Mouse (Mus musculus) urinary bladder, postnatal 4 days (tissue): ENCODE results near the gene Nenf.

Experiments used
- DNase-seq, 2 experiments: peaks; one replicate each; pipeline ENCODE4 v3.0.0; 2021 to 2022; ENCODE audit warnings: low spot score in 2 of 2

The Nenf gene

DNA sequence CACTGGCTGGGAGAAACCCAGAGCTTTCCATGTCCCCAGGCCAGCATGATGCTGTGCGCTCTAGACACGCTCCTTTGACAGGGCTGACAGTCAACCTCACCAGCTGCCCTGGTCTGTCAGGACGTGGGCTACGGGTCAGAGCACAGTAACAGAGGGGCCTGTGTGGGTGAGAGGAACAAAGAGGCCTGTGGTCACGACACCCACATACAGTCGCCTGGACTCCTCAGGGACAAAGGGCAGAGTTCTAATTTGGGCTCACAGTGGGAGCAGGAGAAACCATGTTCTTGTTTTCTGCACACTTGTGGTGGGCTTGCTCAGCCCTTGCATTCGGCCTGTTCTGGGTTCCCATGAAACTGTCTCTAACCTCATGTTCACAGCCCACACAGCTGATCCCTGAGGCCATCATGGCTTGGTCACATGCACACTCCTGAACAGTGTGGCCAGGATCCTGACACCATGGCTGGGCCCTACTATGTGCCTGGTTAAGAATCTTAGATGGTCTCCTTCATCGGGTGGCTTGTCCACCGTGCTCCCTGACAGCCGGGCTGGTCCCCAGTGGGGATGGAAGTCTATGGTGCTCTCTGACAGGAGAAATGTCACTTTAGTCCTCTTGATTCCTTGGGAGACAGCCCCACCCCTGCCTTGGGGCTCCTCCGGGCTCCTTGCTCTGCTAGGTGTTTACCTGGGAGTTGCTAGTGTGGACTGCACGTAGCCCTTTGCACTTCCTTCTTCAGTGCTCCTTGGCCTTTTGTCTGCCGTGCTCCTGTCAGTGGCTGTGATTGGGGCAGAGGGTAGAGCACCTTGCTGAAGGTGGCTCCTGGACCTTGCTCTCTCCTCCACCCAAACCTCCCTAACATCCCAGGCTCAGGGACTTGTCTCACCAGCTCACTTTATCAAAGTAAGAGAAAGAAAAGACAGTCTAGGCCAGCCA, 34.6 kb downstream of the Nenf start:
- DNase-seq = no peak

DNA sequence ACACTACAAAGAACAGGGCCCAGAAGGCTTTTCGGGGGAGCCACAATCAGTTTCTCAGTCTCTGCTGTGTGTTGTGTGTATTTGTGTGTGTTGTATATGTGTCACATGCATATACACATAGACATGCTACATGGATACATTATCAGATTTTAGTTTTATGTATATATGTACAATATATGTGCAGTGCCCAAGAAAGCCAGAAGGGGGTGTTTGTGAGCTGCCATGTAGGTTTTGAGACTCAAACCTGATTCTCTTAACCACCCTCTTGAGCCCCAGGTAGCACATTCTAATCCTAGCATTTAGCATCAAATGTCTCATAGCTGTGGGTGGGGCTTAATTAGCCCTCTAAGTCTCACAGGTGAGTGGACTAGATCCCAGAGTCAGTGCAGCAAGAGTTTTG, 35.7 kb downstream of the Nenf start:
- no peak for DNase-seq

DNA sequence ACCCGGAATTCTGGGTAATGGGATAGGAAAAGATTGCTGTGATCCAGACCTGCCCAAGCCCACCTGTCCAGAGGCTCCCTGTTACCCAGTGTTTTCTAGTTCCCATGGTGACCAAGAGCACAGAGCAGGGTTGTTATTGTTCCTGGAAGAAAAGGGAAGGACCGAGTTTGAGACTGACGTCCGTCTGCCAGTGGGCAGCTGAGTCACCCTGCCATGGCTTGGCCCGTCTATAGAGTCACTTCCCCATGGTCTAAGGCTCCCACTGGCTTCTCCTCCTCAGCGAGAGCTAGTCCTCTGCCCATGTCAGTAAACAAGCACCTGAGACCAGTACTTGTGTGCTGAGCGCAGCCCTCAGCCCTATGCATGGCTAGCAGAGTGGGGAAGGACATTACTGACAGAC, 36.8 kb downstream of the Nenf start:
- no peak for DNase-seq

DNA sequence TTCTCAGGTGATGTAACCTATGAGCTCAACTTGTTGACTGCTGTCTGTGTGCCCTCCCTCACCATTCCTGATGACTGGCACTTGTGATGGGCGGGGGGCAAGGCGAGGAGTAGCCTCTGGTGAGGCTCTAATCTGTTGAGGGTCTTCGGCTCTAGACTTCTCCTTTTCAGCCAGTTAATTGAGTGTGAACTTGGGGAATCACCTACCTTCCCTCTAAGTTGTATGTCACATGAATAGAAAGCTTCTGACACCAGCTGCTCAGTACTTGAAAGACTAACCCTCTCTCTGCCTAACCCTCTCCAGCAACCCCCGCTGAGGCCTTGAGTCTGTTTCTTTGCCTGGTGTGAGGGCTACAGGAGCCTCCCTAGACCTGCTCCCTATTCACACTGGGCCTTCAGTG, 39.7 kb downstream of the Nenf start:
- no peak for DNase-seq

DNA sequence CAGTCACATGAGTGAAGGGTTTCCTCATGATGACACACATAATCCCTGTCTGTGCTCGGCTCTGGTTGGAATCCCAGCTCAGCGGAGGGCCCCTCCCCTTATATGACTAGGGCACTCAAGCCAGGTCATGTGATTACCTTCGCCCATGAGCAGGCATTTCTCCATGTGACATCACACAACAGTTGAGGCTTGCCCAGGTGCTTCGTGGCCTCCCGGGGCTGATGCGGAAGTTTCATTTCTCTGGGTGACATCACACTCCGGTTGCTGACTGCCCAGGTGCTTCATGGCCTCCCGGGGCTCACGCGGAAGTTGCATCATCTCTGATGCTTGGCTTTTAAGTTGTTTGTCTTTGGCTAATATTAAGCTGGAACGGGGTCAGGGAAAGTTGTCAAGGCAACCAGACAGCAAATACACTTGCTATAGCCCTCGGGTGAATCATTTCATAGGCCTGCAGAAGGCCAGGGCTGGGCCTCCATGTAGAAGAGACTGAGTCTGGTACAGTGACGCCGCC, 40.4 kb downstream of the Nenf start:
- DNase-seq = peak in 1 of 2 experiments; percentile 35

DNA sequence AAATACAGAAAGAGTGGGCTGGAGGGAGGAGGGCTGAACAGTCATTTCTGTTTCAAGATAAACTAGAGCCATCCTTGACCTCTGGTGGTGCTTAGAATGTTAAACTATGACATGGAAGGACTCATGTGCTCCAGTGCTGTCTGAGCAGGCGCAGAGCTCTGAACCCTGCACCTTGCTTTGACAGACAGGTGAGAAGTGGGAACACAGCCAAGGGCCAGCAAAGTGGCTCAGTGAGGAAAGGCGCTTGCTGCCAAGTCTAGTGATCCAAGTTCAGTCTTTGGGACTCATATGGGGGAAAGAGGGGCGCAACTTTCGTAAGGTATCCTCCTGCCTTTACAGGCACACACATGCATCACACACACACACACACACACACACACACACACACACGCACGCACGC, 41.8 kb downstream of the Nenf start:
- no peak for DNase-seq

DNA sequence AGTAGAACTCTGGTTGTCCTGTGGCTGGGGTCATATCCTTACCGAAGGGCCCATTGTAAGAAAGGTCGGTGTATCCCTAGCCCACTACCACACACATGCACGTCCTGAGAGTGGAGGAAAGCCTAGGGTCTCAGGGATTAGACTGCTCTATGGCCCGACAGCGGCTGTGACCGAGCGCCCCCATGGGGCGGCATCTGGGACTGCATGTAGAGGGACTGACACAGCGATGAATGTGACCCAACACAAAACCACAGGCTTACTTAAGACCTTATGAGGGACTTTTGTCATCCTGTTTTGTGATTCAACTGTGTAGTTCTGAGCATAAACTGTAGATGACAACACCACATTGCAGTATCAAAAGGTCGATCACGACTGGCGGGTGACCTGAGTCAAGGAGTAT, 42.5 kb downstream of the Nenf start:
- DNase-seq = peak; percentile 57 to 81

DNA sequence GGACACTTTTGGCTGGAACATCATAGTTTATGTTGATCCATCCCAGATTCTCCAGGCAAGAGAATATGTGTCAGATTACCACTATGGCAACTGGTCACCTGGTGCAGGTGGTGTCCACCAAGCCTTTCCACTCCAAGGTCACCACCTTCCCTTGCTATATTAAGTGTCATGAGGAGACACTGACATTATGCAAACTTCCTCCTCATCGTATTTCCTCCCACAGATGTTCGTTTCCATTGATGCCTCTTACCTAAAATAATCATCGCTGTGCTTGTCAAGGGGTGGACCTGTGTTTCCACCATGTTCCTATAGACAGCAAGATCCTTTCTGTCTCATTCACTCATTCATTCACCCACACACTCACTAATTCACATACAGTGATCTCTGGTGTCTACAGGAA, 45.3 kb downstream of the Nenf start:
- no peak for DNase-seq

DNA sequence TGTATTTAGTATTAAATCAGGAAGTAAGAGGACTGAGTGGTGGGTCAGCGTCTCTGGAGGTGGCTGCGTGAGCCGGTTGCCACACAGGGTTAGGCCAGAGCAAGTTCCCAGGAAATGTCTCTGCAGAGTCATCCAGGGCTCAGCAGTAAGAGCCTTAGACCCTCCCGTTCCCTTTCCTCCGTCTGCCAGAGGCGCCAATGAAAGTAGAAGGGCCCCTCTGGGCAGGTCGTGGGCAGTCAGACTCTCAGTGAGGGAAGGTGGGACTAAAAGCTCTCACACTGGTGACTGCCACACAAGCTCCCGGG, 48.4 kb downstream of the Nenf start:
- DNase-seq = no peak

DNA sequence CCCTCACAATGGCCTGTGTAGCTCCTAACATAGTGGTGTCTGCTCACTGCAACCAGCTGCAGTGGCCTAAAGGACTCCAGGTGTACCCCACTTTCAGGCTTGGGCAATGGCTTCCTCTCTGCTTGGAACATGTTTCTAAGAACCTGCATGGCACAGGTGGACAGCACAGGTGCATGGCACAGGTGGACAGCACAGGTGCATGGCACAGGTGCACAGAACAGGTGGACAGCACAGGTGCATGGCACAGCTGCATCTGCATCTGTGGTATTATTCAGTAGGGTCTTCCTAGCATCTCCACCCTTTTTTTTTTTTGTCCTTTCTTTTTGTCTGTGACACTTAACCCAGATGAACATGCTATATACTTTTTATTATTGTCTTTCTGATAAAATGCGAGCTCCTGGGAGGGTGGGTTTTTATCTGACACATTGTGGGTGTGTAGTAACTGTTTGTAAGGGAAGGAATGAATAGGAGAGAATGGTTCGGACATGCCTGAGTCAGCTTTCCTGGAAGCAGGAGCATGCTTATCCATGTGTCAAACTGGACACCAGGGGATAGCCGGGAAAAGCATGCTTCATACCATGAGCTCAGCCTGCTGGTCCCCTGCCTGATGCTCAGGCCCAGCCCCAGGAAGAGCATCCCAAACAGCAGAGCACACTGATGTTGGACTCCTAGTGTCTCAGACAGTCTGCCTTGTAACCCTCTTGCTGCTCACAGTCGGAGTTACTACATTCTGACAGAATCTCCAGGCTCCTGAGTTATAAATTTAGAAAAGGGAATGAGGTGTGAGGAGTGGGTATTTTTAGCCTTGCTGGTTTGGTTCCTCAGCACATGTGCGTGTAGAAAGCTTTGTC, 49.0 kb downstream of the Nenf start:
- no peak for DNase-seq

DNA sequence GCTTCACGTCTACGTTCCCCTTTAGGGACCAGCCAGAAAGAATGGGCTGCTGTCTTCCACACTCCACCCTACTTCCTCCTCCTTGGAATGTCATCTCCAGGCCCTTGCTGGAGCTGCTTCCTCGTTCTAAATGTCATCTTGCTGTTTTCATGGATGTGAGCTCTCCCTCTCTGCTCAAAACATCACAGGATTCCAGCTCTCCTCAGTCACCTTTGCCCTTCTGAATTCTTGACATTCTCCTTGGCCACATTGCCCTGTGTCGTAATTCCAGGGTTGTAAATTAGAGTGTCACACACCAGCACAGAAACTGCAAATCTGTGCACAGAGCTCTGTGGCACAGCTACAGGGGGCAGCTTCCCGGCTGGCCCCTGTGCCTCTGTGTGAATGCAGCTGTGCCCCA, 50.1 kb downstream of the Nenf start:
- DNase-seq = no peak

DNA sequence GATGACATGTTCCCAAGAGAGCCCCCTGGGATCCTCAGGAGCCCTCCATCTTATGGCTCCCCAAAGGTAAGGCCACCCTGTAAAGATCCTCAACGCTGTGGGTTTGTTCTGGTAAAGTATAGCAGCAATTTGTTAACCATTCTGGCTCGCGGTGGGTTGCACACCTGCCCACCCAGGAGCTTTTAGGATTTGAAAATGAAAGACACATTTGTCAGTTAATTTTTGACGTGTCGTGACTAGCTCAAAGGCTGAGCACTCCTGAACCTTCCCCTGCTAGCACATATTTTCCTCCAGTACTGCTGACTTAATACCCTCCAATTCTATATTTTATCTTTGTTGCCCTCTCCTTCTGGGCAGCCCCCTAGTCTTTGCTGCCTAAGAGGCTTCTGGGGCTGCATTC, 50.8 kb downstream of the Nenf start:
- DNase-seq = no peak

DNA sequence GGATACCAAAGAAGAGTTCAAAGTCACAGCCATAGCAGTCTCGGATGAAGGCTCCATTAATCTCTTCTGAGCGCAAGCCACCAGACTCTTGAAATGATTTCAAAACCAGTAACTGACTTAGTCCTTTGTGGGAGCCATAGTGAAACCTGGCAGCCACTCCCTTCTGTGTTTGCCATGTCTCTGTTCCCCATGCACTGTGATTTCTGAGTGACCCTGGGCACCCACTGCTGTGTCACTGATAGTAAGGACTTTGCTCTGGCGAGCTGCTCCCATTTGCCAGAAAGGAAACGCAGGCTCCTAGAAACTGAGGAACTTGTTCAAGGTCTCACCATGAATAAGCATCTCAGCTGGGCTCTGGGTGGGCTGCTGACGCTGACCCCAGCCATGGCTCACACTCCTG, 54.5 kb downstream of the Nenf start:
- no peak for DNase-seq

DNA sequence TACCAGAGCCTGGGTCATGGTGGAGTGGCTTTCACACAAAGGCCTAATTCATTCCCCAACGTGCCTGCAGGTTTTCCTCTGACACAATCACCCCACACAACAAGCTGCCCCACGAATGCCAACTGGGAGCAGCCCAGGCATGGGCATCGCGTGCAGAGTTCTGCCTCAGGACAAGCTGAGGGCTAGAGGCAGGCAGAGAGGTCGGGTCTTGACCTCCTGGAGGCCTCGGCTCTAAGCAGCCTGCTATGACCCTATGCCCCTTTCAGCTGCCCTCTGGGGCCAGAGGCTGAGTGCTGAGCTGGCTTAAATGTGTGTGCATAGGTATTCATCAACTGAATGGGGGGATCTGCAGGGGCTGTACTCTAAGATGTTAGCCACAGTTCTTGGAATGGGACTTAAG, 56.1 kb downstream of the Nenf start:
- no peak for DNase-seq

DNA sequence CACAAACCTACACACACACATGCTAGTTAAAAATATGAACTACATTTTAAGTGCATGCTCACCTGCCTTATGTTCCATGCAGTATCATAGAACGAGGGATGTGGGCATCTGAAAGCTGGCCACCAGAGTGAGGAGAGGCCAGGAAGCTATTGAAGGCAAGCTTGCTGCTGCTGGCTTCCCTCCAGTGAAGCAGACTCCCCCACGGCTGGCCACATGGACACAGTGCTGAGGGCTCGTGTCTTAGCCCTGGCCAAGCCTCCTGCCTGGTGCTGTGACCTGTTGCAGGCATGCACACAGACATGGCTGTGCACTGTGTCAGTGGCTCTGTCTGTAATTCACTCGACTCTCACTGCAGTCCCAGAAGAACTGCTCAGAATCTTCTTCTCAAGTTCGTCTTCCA, 58.3 kb downstream of the Nenf start:
- no peak for DNase-seq

DNA sequence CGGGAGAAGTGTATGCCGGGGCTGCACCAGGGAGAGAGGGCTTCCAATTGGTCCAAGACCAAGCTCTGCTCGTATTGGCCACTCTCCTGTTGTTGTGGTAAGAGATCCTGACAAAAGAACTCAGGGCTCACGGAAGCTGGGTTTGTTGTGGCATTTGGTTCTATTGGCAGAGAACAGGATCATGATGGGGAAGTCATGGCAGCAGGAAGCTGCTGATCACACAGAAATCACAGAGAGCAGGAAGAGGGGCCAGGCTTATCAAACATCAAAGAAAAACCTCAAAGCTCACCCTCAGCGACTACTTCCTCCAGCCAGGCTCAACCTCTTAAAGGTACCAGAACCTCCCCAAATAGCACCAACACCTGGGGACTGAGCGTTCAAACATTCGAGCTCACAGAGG, 58.9 kb downstream of the Nenf start:
- DNase-seq = no peak

DNA sequence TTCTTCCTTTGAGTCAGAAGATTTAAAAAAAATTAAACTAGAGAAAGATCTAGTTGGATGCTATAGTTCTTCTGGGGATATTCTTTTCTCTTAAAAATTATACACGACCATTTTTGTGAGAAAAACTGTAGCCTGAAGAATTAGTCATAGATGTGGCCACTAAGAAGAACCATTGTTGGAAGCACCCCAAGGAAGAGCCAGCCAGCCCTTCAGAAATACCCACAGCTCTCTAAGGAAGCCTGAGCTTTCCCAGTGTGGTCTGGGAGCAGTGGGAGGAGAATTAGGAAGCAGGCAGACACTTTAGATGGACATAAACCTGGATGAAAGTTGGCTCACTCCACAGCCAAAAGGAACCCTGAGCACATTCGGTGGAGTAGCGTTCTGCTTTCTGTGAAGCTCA, 59.5 kb downstream of the Nenf start:
- DNase-seq = no peak

DNA sequence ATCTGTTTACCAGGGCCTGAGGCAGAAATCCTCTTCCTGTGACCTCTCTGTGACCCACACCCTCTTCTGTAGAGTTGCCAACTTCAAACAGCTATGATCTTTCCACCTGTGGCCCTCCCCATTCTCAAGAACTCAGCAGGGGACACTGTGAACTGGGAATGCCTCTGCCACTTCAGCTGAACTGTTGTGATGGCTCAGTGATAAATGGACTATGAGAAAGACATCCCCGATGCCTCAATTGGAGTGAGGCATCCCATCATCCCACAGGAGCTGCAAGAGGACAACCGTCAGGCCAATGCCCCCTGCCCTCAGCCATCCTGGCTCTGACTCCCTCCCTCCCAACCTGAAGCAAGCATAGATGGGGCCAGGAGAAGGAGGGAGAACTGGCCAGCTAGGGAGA, 60.0 kb downstream of the Nenf start:
- DNase-seq = no peak

DNA sequence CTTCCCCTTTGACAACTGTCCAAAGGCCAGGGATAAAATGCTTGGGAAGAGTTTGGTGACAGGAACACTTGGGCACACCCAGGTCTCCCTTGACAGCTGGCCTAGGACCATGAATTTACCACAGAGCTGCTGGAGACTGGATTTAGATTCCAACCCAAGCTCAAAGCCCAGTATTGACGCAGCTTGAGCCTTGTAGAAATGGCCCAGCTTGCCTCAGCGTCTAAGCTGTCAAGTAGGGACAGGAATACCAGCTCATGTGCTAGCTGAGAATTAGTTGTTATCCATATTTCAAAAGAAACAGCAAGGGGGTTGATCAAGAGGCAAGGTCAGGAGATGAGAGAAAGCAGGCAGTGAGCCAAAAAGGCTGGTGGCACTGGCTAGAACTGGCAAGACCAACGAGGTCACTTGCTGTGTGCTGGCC, 60.6 kb downstream of the Nenf start:
- no peak for DNase-seq
